ENCODE assay signal across 21 mouse cellular contexts in genomic region chr2:84845226-84845625, GRCm38 (mm10). TPM values are rescaled to one million over a fixed set of nuclear protein-coding genes. Genes with fewer than 3 reads are reported as not detected.
"Had no signal": no experiment of that assay in that cellular context is flagged by ENCODE, and none has a peak within 500 bp of the region (broad histone marks: within the 10 kb centered on the region; RNA-seq: fewer than 3 reads in every experiment).

No protein-coding gene starts in this region.

- H3K36me3 ChIP-seq: midbrain, embryonic 13.5 days; neural tube, embryonic 13.5 days had no signal

- ATAC-seq: midbrain, embryonic 13.5 days; midbrain, embryonic 16.5 days had no signal

- DNase-seq: kidney, adult 18-20 months; kidney, postnatal 25 days; layer of hippocampus, adult 9-11 months; lung, adult 18-20 months; lung, postnatal 10 days; lung, postnatal 36 days; retina, postnatal 1 day; right cerebral cortex, postnatal 25 days; thymus, adult 18-20 months; thymus, postnatal 36 days had no signal

- H3K9me3 ChIP-seq: lung, embryonic 15.5 days; megakaryocyte, embryonic 14.5 days; midbrain, embryonic 10.5 days; midbrain, embryonic 13.5 days; neural tube, embryonic 13.5 days had no signal

- H3K27me3 ChIP-seq: lung, embryonic 15.5 days had no signal

- H3K4me3 ChIP-seq: layer of hippocampus, adult 2 months; lung, embryonic 15.5 days; megakaryocyte, embryonic 14.5 days; midbrain, embryonic 10.5 days; midbrain, embryonic 13.5 days; myocyte; neural tube, embryonic 13.5 days had no signal

- H3K27ac ChIP-seq: kidney, postnatal 0 days; layer of hippocampus, adult 2 months; lung, embryonic 15.5 days; midbrain, embryonic 10.5 days; midbrain, embryonic 13.5 days; neural tube, embryonic 13.5 days had no signal

- H3K4me2 ChIP-seq: lung, embryonic 15.5 days; midbrain, embryonic 13.5 days; neural tube, embryonic 13.5 days had no signal

- H3K9ac ChIP-seq: lung, embryonic 15.5 days; midbrain, embryonic 13.5 days; neural tube, embryonic 13.5 days had no signal

RNA-seq across cellular contexts. Expression of gene Smtnl1, which starts 22.8 kb away (rescaled TPM):
- polyA plus RNA-seq: large intestine, adult 2 months; midbrain, embryonic 10.5 days; midbrain, embryonic 13.5 days; midbrain, embryonic 16.5 days; neural tube, embryonic 13.5 days; urinary bladder, adult 2 months had no signal
